Mouse (Mus musculus): Measurements from ENCODE around the gene Gtf2i.

Gene Gtf2i

GRCm38 (mm10) chr5:134214021-134214806 is 100.3 kb downstream of the Gtf2i start:
- no peak for DNase-seq (ENCODE audit: low read depth, low spot score)

- no peak for DNase-seq (ENCODE audit: low read depth, low spot score)
Measured at GRCm38 (mm10) chr5:134209931-134210554, 104.5 kb downstream of the Gtf2i start.

- DNase-seq (ENCODE audit: low read depth, low spot score): no peak
Measured at GRCm38 (mm10) chr5:134206721-134207120, 107.8 kb downstream of the Gtf2i start.

GRCm38 (mm10) chr5:134193664-134194063 is 120.9 kb downstream of the Gtf2i start:
- no peak for DNase-seq (ENCODE audit: low read depth, low spot score)

- no peak for DNase-seq (ENCODE audit: low read depth, low spot score)
Measured at GRCm38 (mm10) chr5:134188571-134188970, 126.0 kb downstream of the Gtf2i start.

Data from retina, adult 2 months (tissue).